8 mouse cellular contexts compared by ENCODE assay signal in genomic region chr2:148407870-148408760, GRCm38 (mm10). TPM values are rescaled to one million over a fixed set of nuclear protein-coding genes. Genes with fewer than 3 reads are reported as not detected.
DNase-seq lines count a peak whose midpoint lies in the region; ATAC-seq and TF ChIP-seq lines count a peak whose summit lies in the region.

Gene Thbd (minus strand): TSS chr2:148408188.

- H3K9ac ChIP-seq in embryonic facial prominence, embryonic 14.5 days (ENCODE audit: low read depth, low read length) = peak within 1 kb of the TSS; percentile 61
- H3K9ac ChIP-seq in heart, embryonic 14.5 days (ENCODE audit: low read length) = peak within 1 kb of the TSS; percentile 70
- H3K9ac ChIP-seq in kidney, embryonic 16.5 days (replicated peaks; ENCODE audit: low read length) = peak within 1 kb of the TSS; percentile 63
- H3K9ac ChIP-seq in lung, postnatal 0 days (replicated peaks; ENCODE audit: low read depth) = peak within 1 kb of the TSS; percentile 84

- no peak within 1 kb of the TSS for H3K27ac ChIP-seq in embryonic facial prominence, embryonic 14.5 days (replicated peaks; ENCODE audit: low read depth, low read length)
- H3K27ac ChIP-seq in heart, embryonic 14.5 days (replicated peaks in 1 of 2; ENCODE audit: control insufficient read depth in 1 of 2, insufficient read depth in 1 of 2, low read depth in 2 of 2, low read length in 2 of 2) = peak within 1 kb of the TSS in 1 of 2 experiments; percentile 33; a peak in 2 of 4 replicates
- H3K27ac ChIP-seq in kidney, embryonic 16.5 days (ENCODE audit: low read length) = peak within 1 kb of the TSS; percentile 37; the same call in 1 of the 2 replicates
- peak within 1 kb of the TSS; percentile 86 for H3K27ac ChIP-seq in lung, postnatal 0 days (ENCODE audit: low read length)

- H3K4me1 ChIP-seq in embryonic facial prominence, embryonic 14.5 days (ENCODE audit: control insufficient read depth, insufficient read depth, low read length) = peaks cover 17% of the 10 kb centered on the region; the same call in 1 of the 2 replicates
- peaks cover 8 to 15% of the 10 kb centered on the region in 2 experiments; a peak in 3 of 4 replicates for H3K4me1 ChIP-seq in heart, embryonic 14.5 days (ENCODE audit: control insufficient read depth in 2 of 2, insufficient read depth in 2 of 2, low read length in 2 of 2)
- H3K4me1 ChIP-seq in kidney, embryonic 16.5 days (ENCODE audit: insufficient read depth, low read length) = peaks cover 18% of the 10 kb centered on the region
- peaks cover 6% of the 10 kb centered on the region for H3K4me1 ChIP-seq in lung, postnatal 0 days (ENCODE audit: insufficient read depth, low read depth, low read length)

- H3K4me2 ChIP-seq in embryonic facial prominence, embryonic 14.5 days (ENCODE audit: low read depth, low read length) = peak within 1 kb of the TSS; percentile 78
- peak within 1 kb of the TSS; percentile 93 for H3K4me2 ChIP-seq in heart, embryonic 14.5 days (ENCODE audit: low read length)
- peak within 1 kb of the TSS; percentile 61 for H3K4me2 ChIP-seq in kidney, embryonic 16.5 days (replicated peaks; ENCODE audit: low read depth, low read length)
- H3K4me2 ChIP-seq in lung, postnatal 0 days (replicated peaks; ENCODE audit: low read depth, low read length) = peak within 1 kb of the TSS; percentile 82

- peaks cover 54% of the 10 kb centered on the region for H3K27me3 ChIP-seq in embryonic facial prominence, embryonic 14.5 days (replicated peaks; ENCODE audit: control insufficient read depth, insufficient read depth, low read length)
- peaks cover 28% of the 10 kb centered on the region for H3K27me3 ChIP-seq in heart, embryonic 14.5 days (ENCODE audit: control insufficient read depth, insufficient read depth, low read length)
- H3K27me3 ChIP-seq in kidney, embryonic 16.5 days (ENCODE audit: insufficient read depth, low read length) = peaks cover 25% of the 10 kb centered on the region
- H3K27me3 ChIP-seq in lung, postnatal 0 days (replicated peaks; ENCODE audit: insufficient read depth, low read length) = no peaks in the 10 kb centered on the region

- no peak for DNase-seq in frontal cortex, adult 2 months (ENCODE audit: extremely low spot score in 1 of 2, low spot score in 1 of 2)
- peak; percentile 87 for DNase-seq in embryonic facial prominence, embryonic 14.5 days (ENCODE audit: low spot score)
- peak; percentile 94 for DNase-seq in lung, postnatal 0 days (ENCODE audit: low spot score)
- DNase-seq in ovary, postnatal 10 days (ENCODE audit: low spot score) = peak; percentile 33
- DNase-seq in urinary bladder, postnatal 25 days (ENCODE audit: low spot score) = peak; percentile 53

- no peak; the same call in 1 of the 2 replicates for ATAC-seq in frontal cortex, adult (ENCODE audit: low TSS enrichment)
- peak; percentile 72 for ATAC-seq in embryonic facial prominence, embryonic 14.5 days (ENCODE audit: low read depth)
- peak; percentile 66 for ATAC-seq in heart, embryonic 14.5 days (ENCODE audit: insufficient number of reproducible peaks, insufficient read depth, low FRiP score, low read depth)
- ATAC-seq in kidney, embryonic 16.5 days (ENCODE audit: low FRiP score, low TSS enrichment) = peak; percentile 75
- ATAC-seq in lung, postnatal 0 days = peak; percentile 83

- no peaks in the 10 kb centered on the region for H3K36me3 ChIP-seq in embryonic facial prominence, embryonic 14.5 days (ENCODE audit: control insufficient read depth, insufficient read depth, low read length)
- no peaks in the 10 kb centered on the region for H3K36me3 ChIP-seq in heart, embryonic 14.5 days (ENCODE audit: control insufficient read depth, insufficient read depth, low read length)
- H3K36me3 ChIP-seq in kidney, embryonic 16.5 days (ENCODE audit: insufficient read depth, low read length) = no peaks in the 10 kb centered on the region
- H3K36me3 ChIP-seq in lung, postnatal 0 days (ENCODE audit: insufficient read depth, low read length) = no peaks in the 10 kb centered on the region

- 2% methylated on average over 34 of the region's 35 CpGs for WGBS in embryonic facial prominence, embryonic 14.5 days
- under 1% methylated on average over 35 of the region's 35 CpGs for WGBS in heart, embryonic 14.5 days
- 2% methylated on average over 35 of the region's 35 CpGs for WGBS in kidney, embryonic 16.5 days
- 2% methylated on average over 35 of the region's 35 CpGs for WGBS in lung, postnatal 0 days

- no peaks in the 10 kb centered on the region for H3K9me3 ChIP-seq in embryonic facial prominence, embryonic 14.5 days (ENCODE audit: control insufficient read depth, low read length)
- H3K9me3 ChIP-seq in heart, embryonic 14.5 days (ENCODE audit: control insufficient read depth, low read length) = no peaks in the 10 kb centered on the region
- no peaks in the 10 kb centered on the region for H3K9me3 ChIP-seq in kidney, embryonic 16.5 days (ENCODE audit: low read length)
- H3K9me3 ChIP-seq in lung, postnatal 0 days (ENCODE audit: low read length) = no peaks in the 10 kb centered on the region

- TF ChIP-seq EP300 in lung, postnatal 0 days (IDR thresholded peaks at IDR 0.05) = peak; percentile 86

- H3K4me3 ChIP-seq in embryonic facial prominence, embryonic 14.5 days (ENCODE audit: low read depth, low read length) = peak within 1 kb of the TSS; percentile 43
- H3K4me3 ChIP-seq in heart, embryonic 14.5 days (ENCODE audit: control insufficient read depth in 1 of 2, insufficient read depth in 1 of 2, low read depth in 1 of 2, low read length in 2 of 2) = peak within 1 kb of the TSS; percentile 39 to 48
- peak within 1 kb of the TSS; percentile 49 for H3K4me3 ChIP-seq in kidney, embryonic 16.5 days (ENCODE audit: low read length)
- H3K4me3 ChIP-seq in lung, postnatal 0 days (ENCODE audit: low read depth, low read length) = peak within 1 kb of the TSS; percentile 66

- TF ChIP-seq CTCF in lung, postnatal 0 days (IDR thresholded peaks at IDR 0.05) = peak; percentile 33; the same call in 1 of the 2 replicates

RNA-seq across cellular contexts. Expression of gene Thbd, which starts in this region (rescaled TPM):
- 10.3 and 11.2 TPM in 2 replicates for polyA plus RNA-seq in frontal cortex, adult 2 months (2012; rRNA removed)
- 29.7 and 31.4 TPM in 2 replicates for polyA plus RNA-seq in embryonic facial prominence, embryonic 14.5 days (2014; fragmentation: Nextera tagmentation; extraction: Ambion mirVana)
- 13.6 and 20.0 TPM in 2 replicates for polyA plus RNA-seq in heart, embryonic 14.5 days (2014; fragmentation: Nextera tagmentation; extraction: Ambion mirVana)
- 13.1 and 15.9 TPM in 2 replicates for polyA plus RNA-seq in kidney, embryonic 16.5 days (2015; fragmentation: Nextera tagmentation; extraction: Ambion mirVana)
- polyA plus RNA-seq in lung, postnatal 0 days (2015; fragmentation: Nextera tagmentation; extraction: Ambion mirVana) = 227 and 232 TPM in 2 replicates

Comparison
In these comparisons a context has a peak if more than half of its experiments do, and no peak if none do; other contexts are left out.
1. DNase-seq: peak in embryonic facial prominence, embryonic 14.5 days (single experiment), lung, postnatal 0 days (single experiment), ovary, postnatal 10 days (single experiment) and urinary bladder, postnatal 25 days (single experiment); none in frontal cortex, adult 2 months (0 of 2).
2. Peak in every context shown above with its lines, with median percentiles within 50 percentile points of each other: H3K4me2 ChIP-seq, H3K4me3 ChIP-seq and H3K9ac ChIP-seq.